Mouse (Mus musculus) hindbrain, postnatal 0 days (tissue): ENCODE measurements at regions not wholly inside any gene's neighbourhood (a gene's known extent, or its start where the extent isn't known, plus 50 kb on each side); places are given as distances from the start of the nearest gene placed in this dataset.

Experiments used
- ATAC-seq: fragments of 200-750 bp; cut with Nextera tagmentation; 2 replicates; pipeline ENCODE4 v1.8.0; 2017; ENCODE audit warnings: mild to moderate bottlenecking, moderate TSS enrichment, moderate library complexity
- DNase-seq: peaks from one replicate; pipeline ENCODE4 v3.0.0-alpha.2; 2015; ENCODE audit warnings: low spot score
- H3K27ac ChIP-seq: fragments of 300-500 bp; sonication (generic); 2 replicates; pipeline ENCODE4 v1.5.1; 2014; ENCODE audit warnings: mild to moderate bottlenecking
- H3K27me3 ChIP-seq: fragments of 300-500 bp; sonication (generic); 2 replicates; pipeline ENCODE4 v1.6.1; 2014; ENCODE audit warnings: low read length, mixed read lengths; ENCODE audit not compliant: insufficient read depth
- H3K36me3 ChIP-seq: fragments of 300-500 bp; sonication (generic); 2 replicates; pipeline ENCODE4 v1.6.1; 2014; ENCODE audit warnings: low read length, mixed read lengths; ENCODE audit not compliant: insufficient read depth
- H3K4me1 ChIP-seq: fragments of 300-500 bp; sonication (generic); 2 replicates; pipeline ENCODE4 v1.6.1; 2014; ENCODE audit warnings: antibody characterized with exemption, low read length, mixed read lengths; ENCODE audit not compliant: insufficient read depth
- H3K4me2 ChIP-seq: fragments of 300-500 bp; sonication (generic); 2 replicates; pipeline ENCODE4 v1.6.1; 2014; ENCODE audit warnings: low read depth, mild to moderate bottlenecking, low read length, moderate library complexity, mixed read lengths
- H3K4me3 ChIP-seq: fragments of 300-500 bp; sonication (generic); 2 replicates; pipeline ENCODE4 v1.5.1; 2014; ENCODE audit warnings: low read length
- H3K9ac ChIP-seq: fragments of 300-500 bp; sonication (generic); replicated peaks from 2 replicates; pipeline ENCODE4 v1.6.1; 2014; ENCODE audit warnings: mild to moderate bottlenecking, low read length, moderate library complexity, mixed read lengths
- H3K9me3 ChIP-seq: fragments of 300-500 bp; sonication (generic); 2 replicates; pipeline ENCODE4 v1.6.1; 2016; ENCODE audit warnings: low read length, mixed read lengths
- CTCF ChIP-seq: IDR thresholded peaks from 2 replicates; pipeline ENCODE4 v1.5.1; 2016; ENCODE audit warnings: antibody characterized with exemption, control low read depth, low read depth
- WGBS: fragments of 180-500 bp; shearing (Covaris S2); extraction: QIAGEN DNeasy Blood & Tissue Kit; methylation state at CpG from one replicate; pipeline ENCODE4 v1.1.7; 2014; 5-methylcytosine and 5-hydroxymethylcytosine counted together

DNA sequence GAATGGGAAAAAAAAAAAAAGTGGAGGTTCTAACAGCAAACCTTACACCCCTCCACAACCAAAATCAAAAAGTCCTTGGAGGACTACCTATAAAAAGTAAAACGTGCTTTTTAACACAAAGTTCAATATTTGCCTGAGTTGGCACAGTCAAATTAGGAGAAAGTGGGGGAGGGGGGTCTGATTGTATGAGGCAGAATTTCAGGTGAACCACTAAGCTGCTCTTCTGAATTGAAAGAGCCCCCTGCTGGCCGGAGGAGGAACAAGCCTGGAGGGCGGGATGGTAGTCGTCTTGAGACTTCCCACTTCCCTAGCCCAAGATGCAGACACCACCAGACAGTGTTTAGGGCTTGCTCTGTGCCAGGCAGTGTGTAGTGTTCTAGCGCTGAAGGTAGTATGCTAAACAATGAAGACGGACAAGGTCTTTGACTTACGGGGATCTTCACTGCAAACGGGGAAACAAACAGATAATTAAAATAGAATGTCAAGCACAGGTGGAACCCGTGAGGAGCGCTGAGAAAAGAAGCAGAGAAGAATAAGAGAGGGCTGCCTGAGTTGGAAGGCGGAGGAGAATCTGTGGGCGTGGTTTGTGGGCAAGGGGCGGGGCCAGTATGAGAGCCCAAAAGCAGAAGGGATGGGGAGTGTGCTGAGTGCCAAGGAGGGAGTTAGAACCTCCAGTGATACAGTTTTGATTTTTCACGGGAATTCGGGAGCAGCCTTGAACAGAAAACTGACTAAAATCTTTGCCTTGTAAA is 69.8 kb upstream of the Nfe2l3 start:
- Histone ChIP-seq H3K9ac (0 out of 2 replicates have a peak overlapping the region, but pooled peaks have one; percentile 5), H3K27ac (peak overlapping the region; percentile 13; the same call in 1 of the 2 replicates)
- peak; percentile 71 for ATAC-seq

DNA sequence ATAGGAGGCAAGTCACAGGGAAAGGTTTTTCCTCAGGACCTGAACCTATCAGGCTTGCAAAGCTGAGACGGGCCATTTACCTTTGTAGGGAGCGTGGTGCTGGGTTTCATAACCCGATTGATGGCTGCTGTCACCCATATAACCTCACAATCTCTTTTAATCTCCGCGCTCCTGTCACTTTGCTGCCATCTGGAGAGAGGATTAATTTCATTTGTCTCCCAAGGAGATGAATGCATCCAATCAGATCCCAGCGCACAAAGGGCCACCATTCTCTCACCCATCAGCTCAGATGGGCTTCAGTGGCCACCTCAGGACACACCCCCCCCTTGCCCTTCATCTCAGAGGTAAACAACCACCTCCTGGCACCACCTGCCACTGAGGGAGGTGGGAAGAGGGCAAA is 67.7 kb upstream of the Nfe2l3 start:
- H3K9me3 ChIP-seq = no peaks in the 10 kb centered on the region
- no peak overlapping the region for H3K4me3 ChIP-seq
- H3K4me1 ChIP-seq = peaks cover 3% of the 10 kb centered on the region; the same call in 1 of the 2 replicates
- H3K4me2 ChIP-seq = no peak overlapping the region
- H3K27me3 ChIP-seq = no peaks in the 10 kb centered on the region
- H3K36me3 ChIP-seq = no peaks in the 10 kb centered on the region
- no peak overlapping the region for H3K27ac ChIP-seq
- H3K9ac ChIP-seq = no peak overlapping the region
- ATAC-seq (no peak), DNase-seq (no peak)
- WGBS = 55% methylated on average over 6 of the region's 6 CpGs
- TF ChIP-seq CTCF = no peak

More for the DNA sequence above, 69.8 kb upstream of the Nfe2l3 start:
- Histone ChIP-seq H3K27me3 (no peaks in the 10 kb centered on the region), H3K9me3 (no peaks in the 10 kb centered on the region), H3K4me2 (peak overlapping the region; percentile 54), H3K36me3 (no peaks in the 10 kb centered on the region), H3K4me3 (peak overlapping the region; percentile 24), H3K4me1 (peaks cover 3% of the 10 kb centered on the region; the same call in 1 of the 2 replicates)
- WGBS = 5% methylated on average over 15 of the region's 15 CpGs
- peak; percentile 80 for TF ChIP-seq CTCF
- DNase-seq = peak; percentile 88

- H3K4me2 ChIP-seq = no peak overlapping the region
- no peak overlapping the region for H3K9ac ChIP-seq
- H3K4me1 ChIP-seq = no peaks in the 10 kb centered on the region
- no peak for TF ChIP-seq CTCF
- H3K27me3 ChIP-seq = no peaks in the 10 kb centered on the region
- no peak overlapping the region for H3K4me3 ChIP-seq
- H3K9me3 ChIP-seq = no peaks in the 10 kb centered on the region
- H3K36me3 ChIP-seq = no peaks in the 10 kb centered on the region
- H3K27ac ChIP-seq = no peak overlapping the region
- DNase-seq (no peak), ATAC-seq (no peak)
- 29% methylated on average over 6 of the region's 6 CpGs for WGBS
These were observed 62.7 kb upstream of the Nfe2l3 start for GRCm38 (mm10) chr6:51369771-51370170.

- H3K27me3 ChIP-seq = no peaks in the 10 kb centered on the region
- peak; percentile 38; the same call in 1 of the 2 replicates for ATAC-seq
- WGBS = 55% methylated on average over 7 of the region's 7 CpGs
- H3K4me1 ChIP-seq = no peaks in the 10 kb centered on the region
- H3K4me3 ChIP-seq = no peak overlapping the region
- no peaks in the 10 kb centered on the region for H3K9me3 ChIP-seq
- H3K27ac ChIP-seq = no peak overlapping the region
- no peak overlapping the region for H3K9ac ChIP-seq
- H3K36me3 ChIP-seq = no peaks in the 10 kb centered on the region
- TF ChIP-seq CTCF = no peak
- no peak overlapping the region for H3K4me2 ChIP-seq
- DNase-seq = no peak
These were observed 60.1 kb upstream of the Nfe2l3 start for GRCm38 (mm10) chr6:51372357-51372756.

GRCm38 (mm10) chr6:51378436-51378835 is 54.0 kb upstream of the Nfe2l3 start:
- 77% methylated on average over 3 of the region's 3 CpGs for WGBS
- peak overlapping the region; percentile 92; the same call in 1 of the 2 replicates for H3K27ac ChIP-seq
- H3K4me1 ChIP-seq = no peaks in the 10 kb centered on the region
- peak; percentile 18; the same call in 1 of the 2 replicates for TF ChIP-seq CTCF
- H3K9me3 ChIP-seq = no peaks in the 10 kb centered on the region
- H3K9ac ChIP-seq = no peak overlapping the region
- no peak overlapping the region for H3K4me2 ChIP-seq
- no peaks in the 10 kb centered on the region for H3K36me3 ChIP-seq
- DNase-seq (no peak), ATAC-seq (no peak)
- no peaks in the 10 kb centered on the region for H3K27me3 ChIP-seq
- no peak overlapping the region for H3K4me3 ChIP-seq

DNA sequence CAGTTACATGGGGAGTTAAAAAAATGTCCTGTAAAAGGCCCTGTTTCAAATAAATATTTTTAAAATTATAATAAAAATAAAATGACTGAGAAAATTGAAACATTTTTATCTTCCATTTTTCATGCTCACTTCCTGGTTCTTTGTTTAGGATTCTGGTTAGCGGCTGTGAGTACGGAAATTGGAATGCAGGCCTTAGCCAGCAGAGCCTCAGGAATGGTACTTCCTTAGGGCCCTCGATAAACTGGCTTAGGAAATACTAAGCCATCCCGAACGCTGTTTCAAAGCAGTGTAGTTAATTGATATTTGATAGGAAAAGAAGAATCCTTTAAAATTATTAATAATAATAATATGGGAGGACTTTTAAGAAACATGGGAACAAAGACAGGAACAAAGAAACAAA is 53.4 kb upstream of the Nfe2l3 start:
- 7% methylated on average over 5 of the region's 5 CpGs for WGBS
- no peaks in the 10 kb centered on the region for H3K36me3 ChIP-seq
- H3K9me3 ChIP-seq = no peaks in the 10 kb centered on the region
- peak overlapping the region; percentile 92 for H3K27ac ChIP-seq
- ATAC-seq (no peak), DNase-seq (peak; percentile 27)
- H3K4me1 ChIP-seq = no peaks in the 10 kb centered on the region
- peak overlapping the region; percentile 60 for H3K4me2 ChIP-seq
- H3K27me3 ChIP-seq = no peaks in the 10 kb centered on the region
- peak overlapping the region; percentile 38 for H3K4me3 ChIP-seq
- peak overlapping the region; percentile 64; the same call in 1 of the 2 replicates for H3K9ac ChIP-seq
- no peak for TF ChIP-seq CTCF
